Mouse (Mus musculus) layer of hippocampus, adult 11-12 months (tissue): ENCODE measurements around the gene Wwox.

Source experiments
- DNase-seq: peaks from one replicate; pipeline ENCODE4 v3.0.0; 2022; ENCODE audit warnings: low spot score

Wwox gene

GRCm38 (mm10) chr8:115025390-115026098, 586.1 kb downstream of the Wwox start:
- no peak for DNase-seq

GRCm38 (mm10) chr8:115026201-115026600, 586.7 kb downstream of the Wwox start:
- DNase-seq, result no peak

GRCm38 (mm10) chr8:115033194-115033593, 593.7 kb downstream of the Wwox start:
- no peak for DNase-seq

- DNase-seq, result no peak
Measured at GRCm38 (mm10) chr8:115036016-115036415, 596.6 kb downstream of the Wwox start.

- no peak for DNase-seq
Measured at GRCm38 (mm10) chr8:115038426-115038825, 599.0 kb downstream of the Wwox start.

GRCm38 (mm10) chr8:115045746-115046145, 606.3 kb downstream of the Wwox start:
- DNase-seq, result no peak

- no peak for DNase-seq
Measured at GRCm38 (mm10) chr8:115046496-115046895, 607.0 kb downstream of the Wwox start.

GRCm38 (mm10) chr8:115058193-115058835, 618.9 kb downstream of the Wwox start:
- no peak for DNase-seq

- no peak for DNase-seq
Measured at GRCm38 (mm10) chr8:115063623-115064022, 624.2 kb downstream of the Wwox start.

GRCm38 (mm10) chr8:115064691-115065090, 625.2 kb downstream of the Wwox start:
- DNase-seq, result no peak

GRCm38 (mm10) chr8:115065386-115065785, 625.9 kb downstream of the Wwox start:
- no peak for DNase-seq

- no peak for DNase-seq
Measured at GRCm38 (mm10) chr8:115066550-115067058, 627.1 kb downstream of the Wwox start.

GRCm38 (mm10) chr8:115068723-115069122, 629.3 kb downstream of the Wwox start:
- DNase-seq, result no peak

GRCm38 (mm10) chr8:115070225-115070624, 630.8 kb downstream of the Wwox start:
- DNase-seq, result no peak

GRCm38 (mm10) chr8:115071231-115071630, 631.8 kb downstream of the Wwox start:
- no peak for DNase-seq

- no peak for DNase-seq
Measured at GRCm38 (mm10) chr8:115078296-115078695, 638.8 kb downstream of the Wwox start.

- DNase-seq, result no peak
Measured at GRCm38 (mm10) chr8:115081302-115082207, 642.1 kb downstream of the Wwox start.

GRCm38 (mm10) chr8:115088162-115088561, 648.7 kb downstream of the Wwox start:
- no peak for DNase-seq

- DNase-seq, result no peak
Measured at GRCm38 (mm10) chr8:115089744-115090143, 650.3 kb downstream of the Wwox start.

- no peak for DNase-seq
Measured at GRCm38 (mm10) chr8:115090202-115090601, 650.7 kb downstream of the Wwox start.

- DNase-seq, result peak; percentile 16
Measured at GRCm38 (mm10) chr8:115095548-115095947, 656.1 kb downstream of the Wwox start.

- no peak for DNase-seq
Measured at GRCm38 (mm10) chr8:115097988-115098562, 658.6 kb downstream of the Wwox start.
